Mouse (Mus musculus): ENCODE measurements around the gene Pid1.

Pid1 gene

GRCm38 (mm10) chr1:84363967-84364366 lies at the start of gene Pid1:
Gene Pid1 (minus strand): TSS chr1:84364180.
- DNase-seq (ENCODE audit: low spot score in 2 of 2), result no peak

GRCm38 (mm10) chr1:84409514-84409913 lies 45.5 kb upstream of the Pid1 start:
- no peak for DNase-seq (ENCODE audit: low spot score in 2 of 2)

GRCm38 (mm10) chr1:84408873-84409272 lies 44.9 kb upstream of the Pid1 start:
- DNase-seq (ENCODE audit: low spot score in 2 of 2), result no peak

- peak; percentile 60 to 77 for DNase-seq (ENCODE audit: low spot score in 2 of 2)
These were observed 42.9 kb upstream of the Pid1 start for GRCm38 (mm10) chr1:84406891-84407290.

GRCm38 (mm10) chr1:84405551-84406290 lies 41.7 kb upstream of the Pid1 start:
- DNase-seq (ENCODE audit: low spot score in 2 of 2), result no peak

GRCm38 (mm10) chr1:84404880-84405279 lies 40.9 kb upstream of the Pid1 start:
- DNase-seq (ENCODE audit: low spot score in 2 of 2), result no peak

- no peak for DNase-seq (ENCODE audit: low spot score in 2 of 2)
These were observed 38.2 kb upstream of the Pid1 start for GRCm38 (mm10) chr1:84402154-84402553.

GRCm38 (mm10) chr1:84399671-84400070 lies 35.7 kb upstream of the Pid1 start:
- no peak for DNase-seq (ENCODE audit: low spot score in 2 of 2)

- no peak for DNase-seq (ENCODE audit: low spot score in 2 of 2)
These were observed 35.1 kb upstream of the Pid1 start for GRCm38 (mm10) chr1:84399118-84399517.

GRCm38 (mm10) chr1:84396787-84397186 lies 32.8 kb upstream of the Pid1 start:
- no peak for DNase-seq (ENCODE audit: low spot score in 2 of 2)

GRCm38 (mm10) chr1:84395928-84396327 lies 31.9 kb upstream of the Pid1 start:
- no peak for DNase-seq (ENCODE audit: low spot score in 2 of 2)

GRCm38 (mm10) chr1:84390961-84391360 lies 27.0 kb upstream of the Pid1 start:
- no peak for DNase-seq (ENCODE audit: low spot score in 2 of 2)

GRCm38 (mm10) chr1:84387616-84388015 lies 23.6 kb upstream of the Pid1 start:
- no peak for DNase-seq (ENCODE audit: low spot score in 2 of 2)

- no peak for DNase-seq (ENCODE audit: low spot score in 2 of 2)
These were observed 22.6 kb upstream of the Pid1 start for GRCm38 (mm10) chr1:84386481-84387146.

- no peak for DNase-seq (ENCODE audit: low spot score in 2 of 2)
These were observed 18.7 kb upstream of the Pid1 start for GRCm38 (mm10) chr1:84382709-84383108.

- no peak for DNase-seq (ENCODE audit: low spot score in 2 of 2)
These were observed 18.1 kb upstream of the Pid1 start for GRCm38 (mm10) chr1:84382064-84382463.

GRCm38 (mm10) chr1:84380895-84381294 lies 16.9 kb upstream of the Pid1 start:
- no peak for DNase-seq (ENCODE audit: low spot score in 2 of 2)

GRCm38 (mm10) chr1:84367733-84368132 lies 3.8 kb upstream of the Pid1 start:
- DNase-seq (ENCODE audit: low spot score in 2 of 2), result no peak

GRCm38 (mm10) chr1:84366553-84366952 lies 2.6 kb upstream of the Pid1 start:
- no peak for DNase-seq (ENCODE audit: low spot score in 2 of 2)

- no peak for DNase-seq (ENCODE audit: low spot score in 2 of 2)
These were observed 1.0 kb downstream of the Pid1 start for GRCm38 (mm10) chr1:84362709-84363617.

- no peak for DNase-seq (ENCODE audit: low spot score in 2 of 2)
These were observed 1.8 kb downstream of the Pid1 start for GRCm38 (mm10) chr1:84362209-84362608.

- no peak for DNase-seq (ENCODE audit: low spot score in 2 of 2)
These were observed 2.6 kb downstream of the Pid1 start for GRCm38 (mm10) chr1:84361389-84361788.

Measured in natural killer cell, adult 2 months (primary cell).